Mouse (Mus musculus): ENCODE measurements around the gene Slc39a11. TPM values are rescaled to one million over a fixed set of nuclear protein-coding genes. Genes with fewer than 3 reads are reported as not detected.

The Slc39a11 gene
- polyA plus RNA-seq, 1 experiment from 2014 or later: 18.6 TPM

GRCm38 (mm10) chr11:113268831-113269319, 381.0 kb downstream of the Slc39a11 start:
- no peaks in the 10 kb centered on the region for H3K27me3 ChIP-seq (ENCODE audit: control insufficient read depth, insufficient read depth, low read length)
- no peak overlapping the region for H3K4me2 ChIP-seq (replicated peaks; ENCODE audit: low read depth, low read length)
- 93% methylated on average over 8 of the region's 8 CpGs for WGBS
- H3K4me3 ChIP-seq (ENCODE audit: low read depth, low read length): no peak overlapping the region
- no peaks in the 10 kb centered on the region for H3K9me3 ChIP-seq (ENCODE audit: control insufficient read depth, low read depth, low read length)
- no peaks in the 10 kb centered on the region for H3K36me3 ChIP-seq (ENCODE audit: control insufficient read depth, insufficient read depth, low read length)
- H3K4me1 ChIP-seq (ENCODE audit: control insufficient read depth, insufficient read depth, low read length): no peaks in the 10 kb centered on the region
- no peak overlapping the region for H3K9ac ChIP-seq (replicated peaks; ENCODE audit: low read depth, low read length)
- no peak overlapping the region for H3K27ac ChIP-seq (ENCODE audit: low read length)
- ATAC-seq (ENCODE audit: insufficient number of reproducible peaks, insufficient read depth, low FRiP score, low read depth): no peak

- no peaks in the 10 kb centered on the region for H3K36me3 ChIP-seq (ENCODE audit: control insufficient read depth, insufficient read depth, low read length)
- ATAC-seq (ENCODE audit: insufficient number of reproducible peaks, insufficient read depth, low FRiP score, low read depth): no peak
- no peak overlapping the region for H3K27ac ChIP-seq (ENCODE audit: low read length)
- H3K4me2 ChIP-seq (replicated peaks; ENCODE audit: low read depth, low read length): no peak overlapping the region
- H3K9ac ChIP-seq (replicated peaks; ENCODE audit: low read depth, low read length): no peak overlapping the region
- WGBS: 85% methylated on average over 17 of the region's 17 CpGs
- H3K4me3 ChIP-seq (ENCODE audit: low read depth, low read length): no peak overlapping the region
- no peaks in the 10 kb centered on the region for H3K27me3 ChIP-seq (ENCODE audit: control insufficient read depth, insufficient read depth, low read length)
- H3K4me1 ChIP-seq (ENCODE audit: control insufficient read depth, insufficient read depth, low read length): no peaks in the 10 kb centered on the region
- no peaks in the 10 kb centered on the region for H3K9me3 ChIP-seq (ENCODE audit: control insufficient read depth, low read depth, low read length)
Measured at GRCm38 (mm10) chr11:113267516-113268230, 382.2 kb downstream of the Slc39a11 start.

- ATAC-seq (ENCODE audit: insufficient number of reproducible peaks, insufficient read depth, low FRiP score, low read depth): no peak
- 39% methylated on average over 4 of the region's 4 CpGs for WGBS
- H3K4me3 ChIP-seq (ENCODE audit: low read depth, low read length): no peak overlapping the region
- H3K36me3 ChIP-seq (ENCODE audit: control insufficient read depth, insufficient read depth, low read length): no peaks in the 10 kb centered on the region
- no peak overlapping the region for H3K27ac ChIP-seq (ENCODE audit: low read length)
- H3K4me2 ChIP-seq (replicated peaks; ENCODE audit: low read depth, low read length): no peak overlapping the region
- H3K27me3 ChIP-seq (ENCODE audit: control insufficient read depth, insufficient read depth, low read length): no peaks in the 10 kb centered on the region
- no peak overlapping the region for H3K9ac ChIP-seq (replicated peaks; ENCODE audit: low read depth, low read length)
- H3K9me3 ChIP-seq (ENCODE audit: control insufficient read depth, low read depth, low read length): no peaks in the 10 kb centered on the region
- peaks cover 7% of the 10 kb centered on the region; the same call in 1 of the 2 replicates for H3K4me1 ChIP-seq (ENCODE audit: control insufficient read depth, insufficient read depth, low read length)
Measured at GRCm38 (mm10) chr11:113266706-113267105, 383.2 kb downstream of the Slc39a11 start.

- no peak overlapping the region for H3K9ac ChIP-seq (replicated peaks; ENCODE audit: low read depth, low read length)
- H3K4me3 ChIP-seq (ENCODE audit: low read depth, low read length): no peak overlapping the region
- no peaks in the 10 kb centered on the region for H3K9me3 ChIP-seq (ENCODE audit: control insufficient read depth, low read depth, low read length)
- WGBS: 23% methylated on average over 3 of the region's 3 CpGs
- H3K27ac ChIP-seq (ENCODE audit: low read length): no peak overlapping the region
- H3K36me3 ChIP-seq (ENCODE audit: control insufficient read depth, insufficient read depth, low read length): no peaks in the 10 kb centered on the region
- no peaks in the 10 kb centered on the region for H3K27me3 ChIP-seq (ENCODE audit: control insufficient read depth, insufficient read depth, low read length)
- H3K4me1 ChIP-seq (ENCODE audit: control insufficient read depth, insufficient read depth, low read length): peaks cover 13% of the 10 kb centered on the region; the same call in 1 of the 2 replicates
- H3K4me2 ChIP-seq (replicated peaks; ENCODE audit: low read depth, low read length): no peak overlapping the region
- ATAC-seq (ENCODE audit: insufficient number of reproducible peaks, insufficient read depth, low FRiP score, low read depth): no peak
Measured at GRCm38 (mm10) chr11:113265567-113265966, 384.3 kb downstream of the Slc39a11 start.

- Histone ChIP-seq H3K4me3 (ENCODE audit: low read depth, low read length) (no peak overlapping the region), H3K36me3 (ENCODE audit: control insufficient read depth, insufficient read depth, low read length) (no peaks in the 10 kb centered on the region), H3K9ac (replicated peaks; ENCODE audit: low read depth, low read length) (no peak overlapping the region), H3K27ac (ENCODE audit: low read length) (no peak overlapping the region), H3K27me3 (ENCODE audit: control insufficient read depth, insufficient read depth, low read length) (no peaks in the 10 kb centered on the region), H3K9me3 (ENCODE audit: control insufficient read depth, low read depth, low read length) (no peaks in the 10 kb centered on the region), H3K4me1 (ENCODE audit: control insufficient read depth, insufficient read depth, low read length) (peaks cover 13% of the 10 kb centered on the region; the same call in 1 of the 2 replicates), H3K4me2 (replicated peaks; ENCODE audit: low read depth, low read length) (no peak overlapping the region)
- 79% methylated on average over 7 of the region's 7 CpGs for WGBS
- ATAC-seq (ENCODE audit: insufficient number of reproducible peaks, insufficient read depth, low FRiP score, low read depth): no peak
Measured at GRCm38 (mm10) chr11:113263971-113264370, 385.9 kb downstream of the Slc39a11 start.

- Histone ChIP-seq H3K4me2 (replicated peaks; ENCODE audit: low read depth, low read length) (no peak overlapping the region), H3K9ac (replicated peaks; ENCODE audit: low read depth, low read length) (no peak overlapping the region), H3K4me3 (ENCODE audit: low read depth, low read length) (no peak overlapping the region), H3K9me3 (ENCODE audit: control insufficient read depth, low read depth, low read length) (no peaks in the 10 kb centered on the region), H3K36me3 (ENCODE audit: control insufficient read depth, insufficient read depth, low read length) (no peaks in the 10 kb centered on the region), H3K27me3 (ENCODE audit: control insufficient read depth, insufficient read depth, low read length) (no peaks in the 10 kb centered on the region), H3K4me1 (ENCODE audit: control insufficient read depth, insufficient read depth, low read length) (peaks cover 13% of the 10 kb centered on the region; the same call in 1 of the 2 replicates), H3K27ac (ENCODE audit: low read length) (no peak overlapping the region)
- ATAC-seq (ENCODE audit: insufficient number of reproducible peaks, insufficient read depth, low FRiP score, low read depth): no peak
- 32% methylated on average over 8 of the region's 8 CpGs for WGBS
Measured at GRCm38 (mm10) chr11:113262062-113262461, 387.8 kb downstream of the Slc39a11 start.

GRCm38 (mm10) chr11:113261421-113261820, 388.5 kb downstream of the Slc39a11 start:
- 79% methylated on average over 4 of the region's 4 CpGs for WGBS
- no peaks in the 10 kb centered on the region for H3K27me3 ChIP-seq (ENCODE audit: control insufficient read depth, insufficient read depth, low read length)
- H3K9me3 ChIP-seq (ENCODE audit: control insufficient read depth, low read depth, low read length): no peaks in the 10 kb centered on the region
- H3K9ac ChIP-seq (replicated peaks; ENCODE audit: low read depth, low read length): no peak overlapping the region
- H3K27ac ChIP-seq (ENCODE audit: low read length): peak overlapping the region; percentile 55; the same call in 1 of the 2 replicates
- H3K4me3 ChIP-seq (ENCODE audit: low read depth, low read length): no peak overlapping the region
- peaks cover 13% of the 10 kb centered on the region; the same call in 1 of the 2 replicates for H3K4me1 ChIP-seq (ENCODE audit: control insufficient read depth, insufficient read depth, low read length)
- H3K36me3 ChIP-seq (ENCODE audit: control insufficient read depth, insufficient read depth, low read length): no peaks in the 10 kb centered on the region
- no peak for ATAC-seq (ENCODE audit: insufficient number of reproducible peaks, insufficient read depth, low FRiP score, low read depth)
- no peak overlapping the region for H3K4me2 ChIP-seq (replicated peaks; ENCODE audit: low read depth, low read length)

- 60% methylated on average over 14 of the region's 14 CpGs for WGBS
- H3K4me2 ChIP-seq (replicated peaks; ENCODE audit: low read depth, low read length): no peak overlapping the region
- H3K4me1 ChIP-seq (ENCODE audit: control insufficient read depth, insufficient read depth, low read length): peaks cover 22% of the 10 kb centered on the region; the same call in 1 of the 2 replicates
- H3K27me3 ChIP-seq (ENCODE audit: control insufficient read depth, insufficient read depth, low read length): no peaks in the 10 kb centered on the region
- H3K36me3 ChIP-seq (ENCODE audit: control insufficient read depth, insufficient read depth, low read length): no peaks in the 10 kb centered on the region
- H3K9me3 ChIP-seq (ENCODE audit: control insufficient read depth, low read depth, low read length): no peaks in the 10 kb centered on the region
- H3K4me3 ChIP-seq (ENCODE audit: low read depth, low read length): no peak overlapping the region
- no peak overlapping the region for H3K9ac ChIP-seq (replicated peaks; ENCODE audit: low read depth, low read length)
- peak; percentile 89 for ATAC-seq (ENCODE audit: insufficient number of reproducible peaks, insufficient read depth, low FRiP score, low read depth)
- H3K27ac ChIP-seq (ENCODE audit: low read length): peak overlapping the region; percentile 87
Measured at GRCm38 (mm10) chr11:113259712-113260382, 390.0 kb downstream of the Slc39a11 start.
